Mouse (Mus musculus) MEL (cell line): ENCODE data around the gene Taok2. TPM values are rescaled to one million over a fixed set of nuclear protein-coding genes. Genes with fewer than 3 reads are reported as not detected.
A peak's percentile ranks its signal among the peaks of the same experiment; 100 is the strongest.

ENCODE experiments used
- DNase-seq: peaks from one replicate; pipeline ENCODE4 v3.0.0; 2011; ENCODE audit warnings: low read depth, low spot score
- H3K27ac ChIP-seq: 2 replicates; pipeline ENCODE4 v1.5.1; 2012; ENCODE audit warnings: low read depth, mild to moderate bottlenecking, control low read depth, low read length, moderate library complexity; ENCODE audit not compliant: control insufficient read depth
- H3K27me3 ChIP-seq, 2 experiments: fragments of 150-350 bp in 1 of 2; sonication (generic) in 1 of 2; 2 replicates each; pipeline ENCODE4 v1.6.1; 2012; ENCODE audit warnings: low read length in 2 of 2, mild to moderate bottlenecking in 2 of 2, improper control_type of control experiment in 1 of 2, moderate library complexity in 1 of 2; ENCODE audit not compliant: insufficient read depth in 2 of 2, control insufficient read depth in 1 of 2
- H3K36me3 ChIP-seq, 2 experiments: 2 replicates each; pipeline ENCODE4 v1.6.1; 2012 to 2014; ENCODE audit warnings: low read length in 2 of 2, improper control_type of control experiment in 1 of 2, inconsistent platforms in 1 of 2, mild to moderate bottlenecking in 1 of 2; ENCODE audit not compliant: insufficient read depth in 2 of 2, control insufficient read depth in 1 of 2
- H3K4me1 ChIP-seq, 2 experiments: fragments of 150-350 bp in 1 of 2; sonication (generic) in 1 of 2; 2 replicates each; pipeline ENCODE4 v1.6.1; 2012; ENCODE audit warnings: low read length in 2 of 2, improper control_type of control experiment in 1 of 2, mild to moderate bottlenecking in 1 of 2; ENCODE audit not compliant: insufficient read depth in 2 of 2, control insufficient read depth in 1 of 2
- H3K4me3 ChIP-seq, 2 experiments: fragments of 150-350 bp in 1 of 2; sonication (generic) in 1 of 2; 2 replicates each; pipeline ENCODE4 v1.5.1; 2012; ENCODE audit warnings: low read depth in 2 of 2, low read length in 2 of 2, mild to moderate bottlenecking in 2 of 2, moderate library complexity in 2 of 2, control low read depth in 1 of 2, improper control_type of control experiment in 1 of 2; ENCODE audit not compliant: control insufficient read depth in 1 of 2, insufficient read depth in 1 of 2
- H3K79me2 ChIP-seq: 2 replicates; pipeline ENCODE4 v1.6.1; 2012; ENCODE audit warnings: mild to moderate bottlenecking, low read length, moderate library complexity; ENCODE audit not compliant: control insufficient read depth, poor library complexity, insufficient read depth
- H3K9ac ChIP-seq: 2 replicates; pipeline ENCODE4 v1.6.1; 2012; ENCODE audit warnings: low read depth, mild to moderate bottlenecking, control low read depth, low read length, moderate library complexity; ENCODE audit not compliant: control insufficient read depth, poor library complexity, severe bottlenecking
- H3K9me3 ChIP-seq: fragments of 150-350 bp; sonication (generic); replicated peaks from 2 replicates; pipeline ENCODE4 v1.6.1; 2012; ENCODE audit warnings: mild to moderate bottlenecking, low read length, improper control_type of control experiment, moderate library complexity; ENCODE audit not compliant: insufficient read depth
- BHLHE40 ChIP-seq: IDR thresholded peaks from 2 replicates; pipeline ENCODE4 v1.6.1; 2012; ENCODE audit warnings: low read depth, mild to moderate bottlenecking, inconsistent platforms, low read length, improper control_type of control experiment, borderline replicate concordance
- CHD1 ChIP-seq: IDR thresholded peaks from 2 replicates; pipeline ENCODE4 v1.6.1; 2012; ENCODE audit warnings: low read depth, mild to moderate bottlenecking, inconsistent platforms, low read length, improper control_type of control experiment
- CHD2 ChIP-seq: IDR thresholded peaks from 2 replicates; pipeline ENCODE4 v1.6.1; 2011; ENCODE audit warnings: low read length, improper control_type of control experiment
- GABPA ChIP-seq: IDR thresholded peaks from 2 replicates; pipeline ENCODE4 v1.6.1; 2012; ENCODE audit warnings: low read depth, mild to moderate bottlenecking, inconsistent platforms, low read length, improper control_type of control experiment, moderate library complexity
- HCFC1 ChIP-seq: IDR thresholded peaks from 2 replicates; pipeline ENCODE4 v1.6.1; 2012; ENCODE audit warnings: low read depth, mild to moderate bottlenecking, inconsistent platforms, low read length, improper control_type of control experiment, moderate library complexity
- JUND ChIP-seq: IDR thresholded peaks from 2 replicates; pipeline ENCODE4 v1.6.1; 2011; ENCODE audit warnings: low read depth, mild to moderate bottlenecking, improper control_type of control experiment, low read length
- MAX ChIP-seq: IDR thresholded peaks from 2 replicates; pipeline ENCODE4 v1.6.1; 2011; ENCODE audit warnings: low read length, improper control_type of control experiment
- MAZ ChIP-seq: IDR thresholded peaks from 2 replicates; pipeline ENCODE4 v1.6.1; 2012; ENCODE audit warnings: low read depth, mild to moderate bottlenecking, inconsistent platforms, low read length, improper control_type of control experiment
- MYB ChIP-seq: IDR thresholded peaks from 2 replicates; pipeline ENCODE4 v1.6.1; 2011; ENCODE audit warnings: mild to moderate bottlenecking, low read depth, low read length, improper control_type of control experiment
- MYC ChIP-seq: IDR thresholded peaks from 2 replicates; pipeline ENCODE4 v1.6.1; 2011; ENCODE audit warnings: low read depth, mild to moderate bottlenecking, low read length, improper control_type of control experiment, moderate library complexity
- NELFE ChIP-seq: IDR thresholded peaks from 2 replicates; pipeline ENCODE4 v1.6.1; 2011; ENCODE audit warnings: low read depth, low read length, improper control_type of control experiment
- NRF1 ChIP-seq: IDR thresholded peaks from 2 replicates; pipeline ENCODE4 v1.6.1; 2014; ENCODE audit warnings: low read depth, mild to moderate bottlenecking, inconsistent platforms, low read length, improper control_type of control experiment, moderate library complexity; ENCODE audit not compliant: poor library complexity, insufficient read depth, severe bottlenecking
- POLR2A ChIP-seq, 2 experiments: IDR thresholded peaks; 2 replicates each; pipeline ENCODE4 v1.6.1; 2011 to 2012; ENCODE audit warnings: low read length in 2 of 2, mild to moderate bottlenecking in 2 of 2, control low read depth in 1 of 2, improper control_type of control experiment in 1 of 2, low read depth in 1 of 2, moderate library complexity in 1 of 2; ENCODE audit not compliant: control insufficient read depth in 1 of 2, insufficient read depth in 1 of 2, poor library complexity in 1 of 2
- POLR2AphosphoS2 ChIP-seq: IDR thresholded peaks from 2 replicates; pipeline ENCODE4 v1.6.1; 2011; ENCODE audit warnings: low read length, improper control_type of control experiment
- POLR2AphosphoS5 ChIP-seq: IDR thresholded peaks from 2 replicates; pipeline ENCODE4 v1.6.1; 2012; ENCODE audit warnings: low read depth, borderline replicate concordance, mild to moderate bottlenecking, inconsistent platforms, low read length, moderate library complexity, mixed read lengths
- SIN3A ChIP-seq: IDR thresholded peaks from 2 replicates; pipeline ENCODE4 v1.6.1; 2012; ENCODE audit warnings: low read length, improper control_type of control experiment, inconsistent platforms
- SMC3 ChIP-seq: IDR thresholded peaks from 2 replicates; pipeline ENCODE4 v1.6.1; 2011; ENCODE audit warnings: low read depth, low read length, improper control_type of control experiment
- TBP ChIP-seq: IDR thresholded peaks from 2 replicates; pipeline ENCODE4 v1.8.0; 2011; ENCODE audit warnings: low read depth, low read length, improper control_type of control experiment
- TCF12 ChIP-seq: IDR thresholded peaks from 2 replicates; pipeline ENCODE4 v1.6.1; 2014; ENCODE audit warnings: low read depth, mild to moderate bottlenecking, inconsistent platforms, low read length, improper control_type of control experiment, moderate library complexity
- UBTF ChIP-seq: IDR thresholded peaks from 2 replicates; pipeline ENCODE4 v1.6.1; 2012; ENCODE audit warnings: low read depth, mild to moderate bottlenecking, inconsistent platforms, low read length, improper control_type of control experiment, moderate library complexity, borderline replicate concordance; ENCODE audit not compliant: insufficient read depth
- USF1 ChIP-seq: IDR thresholded peaks from 2 replicates; pipeline ENCODE4 v1.6.1; 2014; ENCODE audit warnings: low read depth, mild to moderate bottlenecking, inconsistent platforms, low read length, improper control_type of control experiment, moderate library complexity
- USF2 ChIP-seq, 2 experiments: IDR thresholded peaks; 2 replicates each; pipeline ENCODE4 v1.6.1; 2011 to 2012; ENCODE audit warnings: improper control_type of control experiment in 2 of 2, low read length in 2 of 2, borderline replicate concordance in 1 of 2, inconsistent platforms in 1 of 2, low read depth in 1 of 2, mild to moderate bottlenecking in 1 of 2; ENCODE audit not compliant: insufficient read depth in 1 of 2
- ZC3H11A ChIP-seq: IDR thresholded peaks from 2 replicates; pipeline ENCODE4 v1.6.1; 2012; ENCODE audit warnings: low read depth, mild to moderate bottlenecking, inconsistent platforms, low read length, improper control_type of control experiment
- ZKSCAN1 ChIP-seq: IDR thresholded peaks from 2 replicates; pipeline ENCODE4 v1.6.1; 2012; ENCODE audit warnings: low read depth, mild to moderate bottlenecking, inconsistent platforms, low read length, improper control_type of control experiment, moderate library complexity
- ZMIZ1 ChIP-seq: IDR thresholded peaks from 2 replicates; pipeline ENCODE4 v1.6.1; 2012; ENCODE audit warnings: low read depth, mild to moderate bottlenecking, inconsistent platforms, low read length, improper control_type of control experiment, moderate library complexity
- ZNF384 ChIP-seq: IDR thresholded peaks from 2 replicates; pipeline ENCODE4 v1.6.1; 2012; ENCODE audit warnings: low read depth, mild to moderate bottlenecking, inconsistent platforms, low read length, improper control_type of control experiment
- polyA plus RNA-seq, 2 experiments: library from polyadenylated mRNA; stranded (reverse) in 1 of 2; unstranded in 1 of 2; fragments of >175 nt in 1 of 2; fragments of >200 nt in 1 of 2; gene quantifications; 2 replicates each; pipeline versions ENCODE4 v1.2.1 to v1.2.4; 2012; ENCODE audit warnings: low replicate concordance in 2 of 2, low read depth in 1 of 2; ENCODE audit not compliant: insufficient read length in 2 of 2, insufficient read depth in 1 of 2, missing spikeins in 1 of 2
- total RNA-seq: library from RNA; depleted of rRNA; stranded (reverse); fragments of 300-350 nt; gene quantifications from 2 replicates; pipeline ENCODE4 v1.2.3, GENCODE M21; 2012

The Taok2 gene
- total and polyA plus RNA-seq, 3 experiments: 29.0 to 52.3 (median 34.2) TPM

GRCm38 (mm10) chr7:126898102-126898990 lies 13.8 kb upstream of the Taok2 start:
- no peaks in the 10 kb centered on the region for H3K9me3 ChIP-seq
- peaks cover 0 to 5% of the 10 kb centered on the region in 2 experiments; a peak in 2 of 4 replicates for H3K36me3 ChIP-seq
- H3K79me2 ChIP-seq: peaks cover 4% of the 10 kb centered on the region; the same call in 1 of the 2 replicates
- peak overlapping the region; percentile 84 for H3K27ac ChIP-seq
- H3K9ac ChIP-seq: peak overlapping the region; percentile 90
- no peaks in the 10 kb centered on the region for H3K27me3 ChIP-seq
- TF ChIP-seq BHLHE40: no peak
- no peak for TF ChIP-seq CHD2
- peak; percentile 15; the same call in 1 of the 2 replicates for TF ChIP-seq ZMIZ1
- peak; percentile 73 for TF ChIP-seq HCFC1
- 0 out of 2 replicates have a peak, but pooled peaks have one; percentile 25 for TF ChIP-seq USF1
- peak; percentile 86 for TF ChIP-seq NELFE
- peak; percentile 24; the same call in 1 of the 2 replicates for TF ChIP-seq TBP
- peak; percentile 37; the same call in 1 of the 2 replicates for TF ChIP-seq SIN3A
- peak; percentile 72 to 73 for TF ChIP-seq POLR2A (IDR thresholded peaks at IDR 0.05; ENCODE audit: control insufficient read depth in 1 of 2, insufficient read depth in 1 of 2, low read depth in 1 of 2, low read length in 2 of 2, poor library complexity in 1 of 2)
- peak; percentile 93 for TF ChIP-seq NRF1
- no peak for TF ChIP-seq MYB
- 0 out of 2 replicates have a peak, but pooled peaks have one; percentile 3 for TF ChIP-seq CHD1
- no peak for TF ChIP-seq GABPA
- peak overlapping the region; percentile 64 to 73 for H3K4me3 ChIP-seq
- peaks cover 4 to 12% of the 10 kb centered on the region in 2 experiments; a peak in 3 of 4 replicates for H3K4me1 ChIP-seq
- DNase-seq: peak; percentile 94

GRCm38 (mm10) chr7:126897390-126898101 lies 13.0 kb upstream of the Taok2 start:
- Histone ChIP-seq H3K9me3 (no peaks in the 10 kb centered on the region), H3K9ac (peak overlapping the region; percentile 72), H3K36me3 (peaks cover 0 to 5% of the 10 kb centered on the region in 2 experiments; a peak in 2 of 4 replicates), H3K4me3 (peak overlapping the region; percentile 64 to 73), H3K27ac (peak overlapping the region; percentile 84), H3K79me2 (peaks cover 4% of the 10 kb centered on the region; the same call in 1 of the 2 replicates), H3K27me3 (no peaks in the 10 kb centered on the region), H3K4me1 (peaks cover 4 to 12% of the 10 kb centered on the region in 2 experiments; a peak in 3 of 4 replicates)
- DNase-seq: peak; percentile 94
- TF ChIP-seq POLR2A (IDR thresholded peaks at IDR 0.05; ENCODE audit: control insufficient read depth in 1 of 2, insufficient read depth in 1 of 2, low read depth in 1 of 2, low read length in 2 of 2, poor library complexity in 1 of 2): peak in 1 of 2 experiments; percentile 65; a peak in 2 of 4 replicates
- TF ChIP-seq ZNF384: no peak; the same call in 1 of the 2 replicates
- peak; percentile 52; the same call in 1 of the 2 replicates for TF ChIP-seq ZMIZ1
- no peak for TF ChIP-seq POLR2AphosphoS5
- no peak for TF ChIP-seq USF1
- no peak for TF ChIP-seq JUND
- peak; percentile 80 for TF ChIP-seq SIN3A
- TF ChIP-seq ZKSCAN1: no peak
- TF ChIP-seq MAZ: peak; percentile 58; the same call in 1 of the 2 replicates
- peak; percentile 52 for TF ChIP-seq NELFE
- TF ChIP-seq SMC3: no peak
- TF ChIP-seq TCF12: peak; percentile 33; the same call in 1 of the 2 replicates
- TF ChIP-seq ZC3H11A: no peak
- TF ChIP-seq MYC: peak; percentile 57; the same call in 1 of the 2 replicates
- TF ChIP-seq MAX: peak; percentile 60; the same call in 1 of the 2 replicates
- TF ChIP-seq USF2 (IDR thresholded peaks at IDR 0.05; ENCODE audit: borderline replicate concordance in 1 of 2, insufficient read depth in 1 of 2, low read depth in 1 of 2, low read length in 2 of 2): no peak
- TF ChIP-seq POLR2AphosphoS2: no peak; the same call in 1 of the 2 replicates
- no peak for TF ChIP-seq UBTF
